Mouse (Mus musculus): ENCODE data around the gene Prdx1.

Prdx1 gene

DNA sequence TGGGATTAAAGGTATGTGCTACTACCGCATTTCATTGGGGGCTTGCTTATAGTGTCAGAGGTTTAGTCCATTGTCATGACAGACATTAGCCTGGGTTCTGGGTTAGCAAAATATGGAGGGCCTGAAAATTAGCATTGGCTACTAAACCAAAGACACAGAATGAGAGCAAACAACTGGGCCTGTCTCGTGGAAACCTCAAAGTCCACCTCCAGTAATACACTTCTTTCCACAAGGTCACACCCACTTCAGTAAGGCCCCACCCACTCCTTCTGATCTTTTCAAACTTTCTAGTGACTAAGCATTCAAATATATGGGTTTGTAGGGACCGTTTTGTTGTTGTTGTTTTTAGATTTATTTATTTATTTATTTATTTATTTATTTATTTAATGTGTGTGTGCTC, 44.2 kb downstream of the Prdx1 start:
- no peak for DNase-seq (ENCODE audit: low spot score in 2 of 2)

DNA sequence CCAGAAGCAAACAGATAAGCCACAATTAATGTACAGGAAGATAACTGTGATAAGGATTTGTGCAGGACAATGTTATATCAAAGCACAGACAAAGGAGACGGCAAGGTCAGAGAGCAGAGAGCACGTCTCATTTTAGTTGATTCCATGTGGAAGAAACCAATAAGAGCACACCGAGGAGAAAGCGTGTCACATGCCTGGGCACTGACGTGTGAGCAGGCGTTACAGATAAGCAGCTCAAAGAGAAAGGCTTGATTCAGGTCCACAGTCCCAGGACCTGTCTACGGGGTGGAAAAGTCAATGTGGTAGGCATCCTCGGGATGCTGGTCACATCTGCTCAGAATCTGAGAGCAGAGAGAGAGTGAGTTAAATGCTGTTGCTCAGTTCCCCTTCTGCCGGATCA, 45.7 kb downstream of the Prdx1 start:
- DNase-seq (ENCODE audit: low spot score in 2 of 2) = no peak

DNA sequence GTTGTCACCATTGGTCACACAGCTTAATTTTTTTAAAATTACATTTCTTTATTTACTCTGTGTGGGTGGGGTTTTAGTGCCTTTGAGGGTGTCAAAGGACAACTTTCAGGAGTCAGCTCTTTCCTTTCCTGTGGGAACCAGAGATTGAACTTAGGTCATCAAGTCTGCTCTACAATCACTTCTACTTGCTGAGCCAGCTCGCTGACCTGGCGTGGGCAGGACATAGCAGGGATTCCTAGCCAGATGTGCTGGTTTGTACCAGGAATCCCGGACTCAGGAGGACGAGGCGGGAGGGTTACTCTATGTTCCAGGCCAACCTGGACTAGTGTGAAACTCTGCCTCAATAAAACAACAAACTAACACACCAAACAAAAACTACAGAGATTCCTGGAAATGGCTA, 47.0 kb downstream of the Prdx1 start:
- DNase-seq (ENCODE audit: low spot score in 2 of 2) = no peak

DNA sequence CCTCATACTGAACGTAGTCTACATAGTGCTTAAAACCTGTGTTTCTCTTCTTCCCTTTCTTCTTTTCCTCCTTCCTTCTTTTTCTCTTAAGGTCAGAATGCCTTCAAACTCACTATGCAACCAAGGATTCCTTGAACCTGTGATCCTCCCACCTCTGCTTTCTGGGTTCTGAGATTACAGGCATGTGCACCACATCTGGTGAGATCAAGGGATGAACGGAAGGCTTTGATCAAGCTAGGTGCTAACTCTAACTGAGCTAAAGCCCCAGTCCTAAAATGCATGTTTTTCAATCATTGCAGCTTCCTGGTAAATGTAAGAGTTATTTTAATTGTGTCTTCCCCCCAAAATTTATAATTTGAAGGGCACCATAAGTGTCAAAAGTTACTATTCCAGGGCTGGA, 49.7 kb downstream of the Prdx1 start:
- no peak for DNase-seq (ENCODE audit: low spot score in 2 of 2)

DNA sequence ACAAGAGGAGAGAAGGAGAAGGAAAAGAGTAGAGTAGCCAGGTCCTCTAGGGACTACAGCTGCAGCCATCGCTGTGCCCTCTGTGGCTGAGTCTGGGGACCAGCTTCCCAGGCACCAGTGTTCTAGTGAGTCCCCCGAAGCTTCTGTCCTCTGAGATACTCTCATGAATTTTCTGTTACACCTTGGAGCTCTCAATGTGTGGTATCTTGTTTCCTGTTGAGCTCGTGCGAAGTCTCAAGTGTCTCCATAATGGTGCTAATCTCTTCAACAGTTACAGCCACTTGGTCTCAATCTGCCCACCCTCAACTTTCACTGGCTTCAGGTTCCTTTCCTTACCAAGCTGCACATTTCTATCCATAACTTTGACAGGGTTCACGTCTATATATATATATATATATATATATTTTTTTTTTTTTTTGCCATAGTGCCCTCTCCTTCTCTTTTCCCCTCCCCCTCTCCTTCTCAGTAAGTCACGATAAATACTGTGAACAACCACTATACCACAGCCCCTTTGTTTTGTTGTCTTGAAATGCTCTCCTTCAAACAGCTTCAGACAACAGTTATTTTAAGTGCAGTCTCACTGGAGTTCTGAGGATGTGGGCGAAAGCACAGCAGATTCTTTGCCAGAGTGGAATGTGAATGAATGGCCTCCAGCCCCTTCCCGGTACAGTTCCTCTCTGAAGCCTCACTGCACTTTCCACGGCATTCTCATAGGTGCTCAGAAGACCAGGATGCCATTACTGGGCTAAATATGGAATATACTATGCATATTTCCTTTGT, 53.8 kb downstream of the Prdx1 start:
- no peak for DNase-seq (ENCODE audit: low spot score in 2 of 2)

DNA sequence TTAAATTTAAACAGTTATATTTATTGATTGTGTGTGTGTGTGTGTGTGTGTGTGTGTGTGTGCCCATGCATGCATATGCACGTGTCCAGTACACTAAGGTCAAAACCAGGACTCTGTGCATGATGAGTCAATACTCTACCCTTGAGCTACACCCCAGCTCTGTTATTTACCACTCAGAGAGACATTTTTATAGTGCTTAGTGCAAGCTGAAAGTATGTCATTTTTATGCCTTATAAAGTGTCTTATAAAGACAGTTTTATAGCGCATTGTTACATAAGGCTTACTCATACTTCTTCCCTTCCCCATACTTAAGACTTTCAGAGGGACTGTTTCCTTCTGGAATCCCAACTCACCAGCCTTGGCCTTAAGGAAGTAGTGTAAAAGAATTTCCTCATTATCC, 64.4 kb downstream of the Prdx1 start:
- no peak for DNase-seq (ENCODE audit: low spot score in 2 of 2)

Data from right cerebral cortex, postnatal 36 days (tissue).